Mouse (Mus musculus) liver, embryonic 14.5 days (tissue): ENCODE results near the gene Hrc. TPM values are rescaled to one million over a fixed set of nuclear protein-coding genes. Genes with fewer than 3 reads are reported as not detected.
A peak's percentile ranks its signal among the peaks of the same experiment; 100 is the strongest.

Experiments
- ATAC-seq: fragments of 200-750 bp; cut with Nextera tagmentation; 2 replicates; pipeline ENCODE4 v1.8.0; 2017; ENCODE audit warnings: moderate number of reproducible peaks, mild to moderate bottlenecking, moderate library complexity; ENCODE audit not compliant: insufficient read depth
- DNase-seq, 3 experiments: peaks; one replicate each; pipeline ENCODE4 v3.0.0-alpha.2; 2012 to 2013; ENCODE audit warnings: low read depth in 3 of 3, low spot score in 3 of 3
- H3K27ac ChIP-seq: fragments of 300-500 bp; sonication (generic); 2 replicates; pipeline ENCODE4 v1.5.1; 2014; ENCODE audit warnings: moderate library complexity, mild to moderate bottlenecking, control low read depth, inconsistent platforms
- H3K27me3 ChIP-seq: fragments of 300-500 bp; sonication (generic); 2 replicates; pipeline ENCODE4 v1.6.1; 2014; ENCODE audit warnings: mild to moderate bottlenecking, low read length, moderate library complexity; ENCODE audit not compliant: control insufficient read depth, insufficient read depth
- H3K36me3 ChIP-seq: fragments of 300-500 bp; sonication (generic); replicated peaks from 2 replicates; pipeline ENCODE4 v1.6.1; 2014; ENCODE audit warnings: low read depth; ENCODE audit not compliant: control insufficient read depth, insufficient read depth
- H3K4me1 ChIP-seq, 2 experiments: fragments of 200-500 bp in 1 of 2; fragments of 300-500 bp in 1 of 2; sonication (generic) in 1 of 2; replicated peaks; 2 replicates each; pipeline ENCODE4 v1.6.1; 2012 to 2014; ENCODE audit warnings: antibody characterized with exemption in 1 of 2, inconsistent platforms in 1 of 2, low read length in 1 of 2; ENCODE audit not compliant: control insufficient read depth in 2 of 2, insufficient read depth in 2 of 2
- H3K4me2 ChIP-seq: fragments of 300-500 bp; sonication (generic); 2 replicates; pipeline ENCODE4 v1.6.1; 2014; ENCODE audit warnings: low read depth, mild to moderate bottlenecking, control low read depth, moderate library complexity
- H3K4me3 ChIP-seq, 2 experiments: fragments of 200-500 bp in 1 of 2; fragments of 300-500 bp in 1 of 2; sonication (generic) in 1 of 2; 2 replicates each; pipeline ENCODE4 v1.5.1; 2012 to 2014; ENCODE audit warnings: low read depth in 2 of 2, low read length in 2 of 2, mild to moderate bottlenecking in 2 of 2, control low read depth in 1 of 2, inconsistent platforms in 1 of 2, moderate library complexity in 1 of 2; ENCODE audit not compliant: insufficient read depth in 1 of 2
- H3K9ac ChIP-seq: fragments of 300-500 bp; sonication (generic); replicated peaks from 2 replicates; pipeline ENCODE4 v1.6.1; 2014; ENCODE audit warnings: mild to moderate bottlenecking, control low read depth, moderate library complexity
- H3K9me3 ChIP-seq: fragments of 300-500 bp; sonication (generic); 2 replicates; pipeline ENCODE4 v1.6.1; 2016; ENCODE audit warnings: low read length, mixed read lengths; ENCODE audit not compliant: control insufficient read depth
- CTCF ChIP-seq: IDR thresholded peaks from 2 replicates; pipeline ENCODE4 v1.5.1; 2016; ENCODE audit warnings: antibody characterized with exemption, low read depth, control low read depth
- EP300 ChIP-seq: IDR thresholded peaks from 2 replicates; pipeline ENCODE4 v1.6.1; 2016; ENCODE audit warnings: antibody characterized with exemption, low read depth
- WGBS: fragments of 180-500 bp; shearing (Covaris S2); extraction: QIAGEN DNeasy Blood & Tissue Kit; methylation state at CpG from one replicate; pipeline ENCODE4 v1.1.7; 2014; ENCODE audit not compliant: insufficient replicate concordance; 5-methylcytosine and 5-hydroxymethylcytosine counted together
- polyA plus RNA-seq, 2 experiments: library from polyadenylated mRNA; depleted of rRNA in 1 of 2; stranded (reverse) in 1 of 2; unstranded in 1 of 2; fragments of >200 nt; fragmentation: Nextera tagmentation in 1 of 2; extraction: Ambion mirVana in 1 of 2; gene quantifications; 2 replicates each; pipeline versions ENCODE4 v1.2.1 to v1.2.3; 2012 to 2014

The Hrc gene
- polyA plus RNA-seq (2012; rRNA removed) (0.02 and 0.07 TPM in 2 replicates), polyA plus RNA-seq (2014; fragmentation: Nextera tagmentation; extraction: Ambion mirVana) (not detected in 2 replicates)

DNA sequence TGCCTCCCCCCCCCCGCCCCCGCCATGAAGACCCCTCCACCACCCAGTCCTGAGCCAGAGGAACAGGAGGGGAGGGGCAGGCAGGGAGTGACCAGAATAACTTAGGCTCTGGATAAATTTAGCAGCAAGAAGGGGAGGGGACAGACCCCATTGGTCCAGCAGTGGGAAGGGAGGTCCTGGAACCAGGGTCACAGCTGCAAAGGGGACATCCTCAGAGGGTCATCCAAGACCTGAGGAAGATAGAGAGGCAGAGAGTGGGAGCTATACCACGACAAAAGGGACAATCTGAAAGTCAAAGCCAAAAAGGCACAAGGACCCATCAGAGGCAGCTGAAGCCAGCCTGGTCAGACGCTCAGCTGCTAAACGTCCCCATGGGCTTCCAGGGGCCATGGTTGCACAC is at the start of gene Hrc:
TSS of gene Hrc (plus strand) at position 235 of the 400 bp plus-strand sequence.
- H3K4me2 ChIP-seq = no peak within 1 kb of the TSS
- no peak within 1 kb of the TSS for H3K27ac ChIP-seq

DNA sequence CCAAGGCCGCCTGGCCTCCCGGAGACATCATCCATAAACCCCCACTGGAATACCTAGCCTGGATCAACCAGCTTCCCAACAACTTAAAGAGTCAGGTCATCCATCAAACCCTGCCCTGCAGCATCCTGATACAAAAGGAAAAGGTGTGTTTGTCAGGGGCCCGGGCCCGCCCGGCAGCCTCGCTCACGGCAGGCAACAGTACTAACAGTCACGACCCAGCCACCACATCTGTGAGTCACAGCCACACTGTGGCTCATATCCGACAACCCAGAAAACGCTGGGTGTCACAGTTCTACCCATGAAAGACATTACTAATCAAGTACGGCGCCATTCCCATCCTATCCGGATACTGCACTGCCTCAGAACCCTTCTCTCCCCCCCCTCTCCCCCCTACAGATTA is 48.6 kb upstream of the Hrc start:
- TF ChIP-seq CTCF = no peak
- no peak for TF ChIP-seq EP300
- Histone ChIP-seq H3K36me3 (no peaks in the 10 kb centered on the region), H3K4me1 (no peaks in the 10 kb centered on the region), H3K27me3 (no peaks in the 10 kb centered on the region), H3K4me2 (no peak overlapping the region), H3K4me3 (no peak overlapping the region), H3K27ac (no peak overlapping the region), H3K9me3 (no peaks in the 10 kb centered on the region), H3K9ac (no peak overlapping the region)
- ATAC-seq (no peak), DNase-seq (no peak)
- WGBS = 73% methylated on average over 13 of the region's 13 CpGs

More for the DNA sequence above, at the start of gene Hrc:
- WGBS = 35% methylated on average over 5 of the region's 5 CpGs
- TF ChIP-seq EP300 (no peak), CTCF (no peak)
- Histone ChIP-seq H3K9ac (no peak within 1 kb of the TSS), H3K9me3 (no peaks in the 10 kb centered on the region), H3K4me3 (no peak within 1 kb of the TSS), H3K27me3 (peaks cover 16% of the 10 kb centered on the region), H3K4me1 (peaks cover 0 to 18% of the 10 kb centered on the region in 2 experiments; a peak in 3 of 4 replicates), H3K36me3 (no peaks in the 10 kb centered on the region)
- no peak for ATAC-seq
- no peak for DNase-seq

DNA sequence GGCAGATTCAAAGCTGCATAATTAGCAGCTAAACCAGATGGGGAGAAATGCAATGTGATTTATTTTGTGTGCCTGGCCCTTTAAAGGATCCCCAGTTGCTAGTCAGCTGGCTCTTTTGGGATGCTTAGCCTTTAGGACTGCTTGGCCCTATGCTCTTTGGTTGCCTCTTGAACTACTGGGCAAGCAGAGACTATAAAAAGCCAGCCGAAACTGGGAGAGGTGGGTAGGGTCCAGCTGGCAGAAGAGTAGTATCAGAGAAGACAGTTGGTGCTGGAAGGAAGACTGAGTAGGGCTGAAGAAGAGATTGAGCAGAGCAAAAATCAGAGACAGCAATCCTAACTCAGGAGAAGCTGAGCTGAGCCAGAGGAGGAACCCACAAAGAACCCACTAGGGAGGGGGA is 38.5 kb upstream of the Hrc start:
- no peaks in the 10 kb centered on the region; the same call in 1 of the 2 replicates for H3K27me3 ChIP-seq
- no peak overlapping the region for H3K9ac ChIP-seq
- no peak overlapping the region for H3K4me2 ChIP-seq
- no peak for TF ChIP-seq EP300
- no peak for TF ChIP-seq CTCF
- DNase-seq (no peak), ATAC-seq (no peak)
- no peak overlapping the region for H3K27ac ChIP-seq
- WGBS = 72% methylated on average over 1 of the region's 1 CpGs
- H3K9me3 ChIP-seq = no peaks in the 10 kb centered on the region
- H3K4me3 ChIP-seq = no peak overlapping the region
- H3K4me1 ChIP-seq = no peaks in the 10 kb centered on the region
- no peaks in the 10 kb centered on the region for H3K36me3 ChIP-seq

DNA sequence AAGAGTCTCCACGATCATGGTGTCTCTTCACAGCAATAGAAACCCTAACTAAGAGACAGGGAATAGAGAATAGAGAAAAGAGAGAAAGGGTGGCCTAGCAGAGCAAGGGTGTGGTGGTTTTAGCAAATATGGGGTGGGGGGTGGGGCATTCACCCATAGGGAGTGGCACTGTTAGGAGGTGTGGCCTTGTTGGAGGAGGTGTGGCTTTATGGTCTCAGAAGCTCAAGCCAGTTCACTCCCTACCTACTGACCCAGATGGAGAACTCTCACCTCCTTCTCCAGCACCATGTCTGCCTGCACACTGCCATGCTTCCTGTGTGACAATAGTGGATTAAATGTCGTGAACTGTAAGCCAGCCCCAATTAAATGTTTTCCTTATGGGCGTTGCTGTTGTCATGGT is 37.5 kb upstream of the Hrc start:
- no peak for TF ChIP-seq CTCF
- TF ChIP-seq EP300 = no peak

DNA sequence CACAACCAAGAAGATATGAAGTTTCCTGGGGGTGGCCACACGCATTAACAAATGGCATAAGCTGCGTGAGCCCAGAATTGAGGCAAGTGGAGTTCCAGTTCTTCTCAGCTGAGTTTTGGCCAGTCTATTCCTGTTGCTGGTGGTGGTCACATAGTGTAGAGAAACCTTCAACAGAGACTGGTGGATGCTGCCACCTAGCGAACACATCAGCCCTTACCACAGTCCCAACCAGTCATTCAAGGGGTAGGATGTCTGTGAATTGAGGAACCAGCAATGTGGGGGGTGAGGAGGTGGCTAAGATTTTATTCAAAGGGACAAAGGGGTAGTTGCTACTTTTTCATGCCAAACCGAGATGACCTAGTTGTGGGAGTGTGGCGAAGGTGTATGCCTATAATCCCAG is 35.3 kb upstream of the Hrc start:
- H3K27ac ChIP-seq = no peak overlapping the region
- H3K9ac ChIP-seq = no peak overlapping the region
- WGBS = 7% methylated on average over 5 of the region's 5 CpGs
- H3K36me3 ChIP-seq = no peaks in the 10 kb centered on the region
- no peak overlapping the region for H3K4me3 ChIP-seq
- no peaks in the 10 kb centered on the region; the same call in 1 of the 2 replicates for H3K27me3 ChIP-seq
- no peaks in the 10 kb centered on the region for H3K9me3 ChIP-seq
- H3K4me2 ChIP-seq = no peak overlapping the region
- no peak for ATAC-seq
- H3K4me1 ChIP-seq = no peaks in the 10 kb centered on the region
- TF ChIP-seq CTCF (peak; percentile 73), EP300 (no peak)
- peak; percentile 17 to 27 (median 24) for DNase-seq

More for the DNA sequence above, 37.5 kb upstream of the Hrc start:
- H3K4me3 ChIP-seq = no peak overlapping the region
- H3K27ac ChIP-seq = no peak overlapping the region
- WGBS = 47% methylated on average over 3 of the region's 3 CpGs
- no peaks in the 10 kb centered on the region for H3K9me3 ChIP-seq
- no peak overlapping the region for H3K4me2 ChIP-seq
- no peaks in the 10 kb centered on the region for H3K36me3 ChIP-seq
- H3K4me1 ChIP-seq = no peaks in the 10 kb centered on the region
- no peaks in the 10 kb centered on the region; the same call in 1 of the 2 replicates for H3K27me3 ChIP-seq
- H3K9ac ChIP-seq = no peak overlapping the region
- ATAC-seq (no peak), DNase-seq (no peak)
